In genomic region chr1:140618164-140618563, GRCm38 (mm10) we compare ENCODE assay signal across 26 mouse cellular contexts.
"Had no signal": no experiment of that assay in that cellular context is flagged by ENCODE, and none has a peak within 500 bp of the region (broad histone marks: within the 10 kb centered on the region; RNA-seq: fewer than 3 reads in every experiment).

No protein-coding gene starts in this region.

- H3K4me1 ChIP-seq: embryonic facial prominence, embryonic 10.5 days; embryonic facial prominence, embryonic 12.5 days; embryonic facial prominence, embryonic 13.5 days; embryonic facial prominence, embryonic 15.5 days; forebrain, embryonic 10.5 days; forebrain, embryonic 12.5 days; forebrain, embryonic 13.5 days; forebrain, embryonic 15.5 days; heart, embryonic 10.5 days had no signal

- H3K36me3 ChIP-seq: embryonic facial prominence, embryonic 10.5 days; embryonic facial prominence, embryonic 12.5 days; embryonic facial prominence, embryonic 13.5 days; embryonic facial prominence, embryonic 15.5 days; forebrain, embryonic 10.5 days; forebrain, embryonic 12.5 days; forebrain, embryonic 15.5 days; heart, embryonic 10.5 days had no signal

- H3K27ac ChIP-seq: embryonic facial prominence, embryonic 10.5 days; embryonic facial prominence, embryonic 12.5 days; embryonic facial prominence, embryonic 13.5 days; embryonic facial prominence, embryonic 15.5 days; forebrain, embryonic 10.5 days; forebrain, embryonic 12.5 days; forebrain, embryonic 13.5 days; forebrain, embryonic 15.5 days; gastrocnemius, adult 2 months; heart, adult 2 months; heart, embryonic 10.5 days had no signal

- DNase-seq: cerebellum, adult 9-10 months; cerebellum, adult 9-11 months; cerebellum, postnatal 10 days; cerebellum, postnatal 14 days; cerebellum, postnatal 25 days; cerebellum, postnatal 36 days; embryo, embryonic 11 days; forebrain, postnatal 0 days; gastrocnemius, adult 2 months; gastrocnemius, postnatal 10 days; gastrocnemius, postnatal 14 days; gastrocnemius, postnatal 25 days; gastrocnemius, postnatal 36 days; heart, adult 11 months; heart, adult 18-20 months; heart, adult 2 months had no signal

- H3K27me3 ChIP-seq: embryonic facial prominence, embryonic 12.5 days; embryonic facial prominence, embryonic 13.5 days; embryonic facial prominence, embryonic 15.5 days; forebrain, embryonic 12.5 days; forebrain, embryonic 13.5 days; forebrain, embryonic 15.5 days had no signal

- H3K4me3 ChIP-seq: embryonic facial prominence, embryonic 10.5 days; embryonic facial prominence, embryonic 12.5 days; embryonic facial prominence, embryonic 13.5 days; embryonic facial prominence, embryonic 15.5 days; erythroblast, embryonic 14.5 days; forebrain, embryonic 10.5 days; forebrain, embryonic 12.5 days; forebrain, embryonic 13.5 days; forebrain, embryonic 15.5 days; gastrocnemius, adult 2 months; heart, adult 2 months; heart, embryonic 10.5 days had no signal

- H3K9ac ChIP-seq: embryonic facial prominence, embryonic 12.5 days; embryonic facial prominence, embryonic 13.5 days; embryonic facial prominence, embryonic 15.5 days; forebrain, embryonic 12.5 days; forebrain, embryonic 13.5 days; forebrain, embryonic 15.5 days; forebrain, postnatal 0 days had no signal

- H3K9me3 ChIP-seq: embryonic facial prominence, embryonic 10.5 days; embryonic facial prominence, embryonic 12.5 days; embryonic facial prominence, embryonic 13.5 days; embryonic facial prominence, embryonic 15.5 days; forebrain, embryonic 10.5 days; forebrain, embryonic 12.5 days; forebrain, embryonic 13.5 days; forebrain, embryonic 15.5 days; heart, embryonic 10.5 days had no signal
